Mouse (Mus musculus) thymus, postnatal 0 days (tissue): Measurements from ENCODE around the gene Chst8. TPM values are rescaled to one million over a fixed set of nuclear protein-coding genes. Genes with fewer than 3 reads are reported as not detected.

Experiments
- DNase-seq: peaks from one replicate; pipeline ENCODE4 v3.0.0-alpha.2; 2015; ENCODE audit warnings: low spot score
- polyA plus RNA-seq: library from polyadenylated mRNA; unstranded; fragments of >200 nt; fragmentation: Nextera tagmentation; extraction: Ambion mirVana; gene quantifications from 2 replicates; pipeline ENCODE4 v1.2.1, GENCODE M21; 2015

The Chst8 gene
- polyA plus RNA-seq: 3.6 and 3.8 TPM in 2 replicates

GRCm38 (mm10) chr7:34812531-34813111 lies at the start of gene Chst8:
Gene Chst8 (minus strand): TSS chr7:34812711.
- DNase-seq: no peak

DNA sequence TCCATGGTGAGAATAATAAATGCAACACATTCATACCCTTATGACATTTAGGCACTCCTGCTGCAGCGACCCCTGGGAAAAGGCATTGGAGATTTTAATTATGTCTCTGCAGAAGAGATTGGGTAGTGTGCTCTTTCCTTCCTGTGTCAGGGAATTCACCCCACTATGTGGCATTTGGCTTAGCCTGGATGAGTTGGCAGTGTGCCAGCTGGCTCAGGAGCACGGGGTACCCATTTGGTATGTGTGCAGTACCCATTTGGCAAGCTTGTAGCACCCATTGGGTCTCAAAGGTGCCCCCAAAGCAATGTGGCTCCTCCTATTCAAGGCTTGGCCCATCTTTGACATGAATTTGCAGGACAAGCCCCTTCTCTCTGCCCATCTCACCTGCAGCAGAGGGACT lies 45.8 kb upstream of the Chst8 start:
- DNase-seq: no peak

DNA sequence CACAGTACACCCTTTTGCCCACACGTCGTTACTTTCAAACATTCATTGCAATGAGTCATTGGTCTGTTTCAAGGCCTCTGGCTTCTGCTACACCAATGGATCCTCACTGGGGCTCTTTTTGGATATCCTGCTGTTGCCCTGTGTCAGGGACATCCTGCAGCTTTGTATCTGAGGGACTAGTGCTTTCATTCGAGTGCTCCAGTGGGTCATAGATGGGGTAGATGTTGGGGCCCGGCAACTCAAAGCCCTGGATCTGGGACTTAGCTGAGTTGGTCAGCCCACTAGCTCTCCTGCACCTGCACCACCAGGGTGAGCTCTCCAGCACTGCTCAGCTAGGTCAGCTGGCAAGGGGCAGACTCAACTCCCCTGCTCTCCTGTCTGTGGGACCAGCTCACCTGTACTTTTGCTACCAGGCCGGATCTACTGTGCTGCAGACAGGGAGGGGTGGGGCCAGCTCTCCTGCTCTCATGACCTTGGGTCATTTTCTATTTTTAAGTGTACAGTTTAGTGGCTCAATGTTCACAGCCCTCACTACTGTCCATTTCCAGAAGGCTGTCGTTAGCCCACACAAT lies 42.4 kb upstream of the Chst8 start:
- DNase-seq: no peak

DNA sequence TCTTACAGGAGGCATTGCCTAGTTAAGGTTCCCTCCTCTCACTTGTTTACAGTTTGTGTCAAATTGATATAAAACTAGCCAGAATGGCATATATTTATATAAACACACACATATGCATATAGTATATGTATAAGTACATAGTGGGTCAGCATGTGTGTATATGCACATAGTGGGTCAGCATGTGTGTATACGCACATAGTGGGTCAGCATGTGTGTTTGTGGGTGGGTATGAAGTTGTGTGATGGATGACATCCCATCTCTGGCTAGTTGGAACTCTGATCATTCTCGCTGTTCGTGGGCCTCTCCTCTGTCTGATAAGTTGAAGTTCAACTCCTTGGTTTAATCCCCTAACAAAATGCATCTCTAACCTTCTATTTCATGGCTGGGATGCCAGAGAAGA lies 40.9 kb upstream of the Chst8 start:
- DNase-seq: no peak

- DNase-seq: peak; percentile 8
Observed at GRCm38 (mm10) chr7:34849660-34850059, 37.1 kb upstream of the Chst8 start.

GRCm38 (mm10) chr7:34848811-34849210 lies 36.3 kb upstream of the Chst8 start:
- DNase-seq: no peak

DNA sequence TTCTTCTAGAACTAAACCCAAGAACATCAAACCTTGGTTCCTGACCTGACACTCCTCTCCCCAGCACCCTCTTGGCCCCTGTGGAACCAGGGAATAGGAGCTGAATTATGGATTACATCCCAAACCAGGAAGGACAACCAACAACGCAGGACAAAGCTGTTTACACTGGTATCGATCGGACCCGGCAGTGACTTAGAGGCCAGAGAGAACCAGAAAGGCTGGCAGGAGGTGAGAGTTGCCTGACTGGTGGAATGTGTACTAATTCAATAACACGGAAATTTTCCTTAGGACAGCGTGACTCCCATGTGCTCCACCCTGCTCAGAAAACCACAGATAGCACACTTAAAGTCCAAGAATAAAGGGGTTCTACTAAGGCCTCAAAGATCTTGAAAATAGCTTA lies 35.4 kb upstream of the Chst8 start:
- DNase-seq: no peak

- no peak for DNase-seq
Observed at GRCm38 (mm10) chr7:34847410-34847809, 34.9 kb upstream of the Chst8 start.

DNA sequence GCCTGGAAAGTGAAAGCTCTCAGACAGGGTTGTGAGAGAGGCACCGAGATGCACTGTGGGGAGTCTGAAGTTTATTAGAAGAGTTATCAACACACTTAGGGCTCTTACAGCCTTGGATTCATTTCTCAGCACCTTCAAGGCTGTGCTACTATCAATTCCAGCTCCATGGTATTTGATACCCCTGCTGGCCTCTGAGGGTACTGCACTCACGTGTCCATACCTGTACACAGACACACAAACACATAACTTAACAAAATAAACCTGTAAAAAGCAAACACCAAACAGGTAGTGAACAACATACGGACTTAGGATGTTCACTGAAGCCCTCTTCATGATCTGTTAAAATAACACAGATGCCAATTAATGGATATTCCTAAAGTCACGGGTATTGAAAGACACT lies 26.2 kb upstream of the Chst8 start:
- DNase-seq: no peak

DNA sequence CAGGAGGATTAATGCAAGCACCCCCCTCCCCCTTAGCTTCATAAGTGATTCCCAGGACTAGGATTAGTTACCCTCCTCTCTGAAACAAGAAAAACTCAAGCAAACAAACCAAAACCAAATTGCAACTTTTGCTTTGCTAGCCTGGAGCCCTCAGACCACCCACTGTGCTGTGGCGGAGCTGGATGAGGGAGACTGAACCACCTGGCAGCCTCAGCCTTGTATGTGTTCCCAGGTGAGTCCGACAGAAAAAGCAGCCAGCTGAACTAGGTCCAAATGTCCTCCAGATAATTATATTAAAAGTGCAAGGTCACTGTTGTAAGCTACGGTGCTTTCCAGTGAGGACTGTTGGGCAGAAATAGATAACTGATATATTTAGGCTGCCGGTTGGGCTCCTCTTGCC lies 25.7 kb upstream of the Chst8 start:
- no peak for DNase-seq

DNA sequence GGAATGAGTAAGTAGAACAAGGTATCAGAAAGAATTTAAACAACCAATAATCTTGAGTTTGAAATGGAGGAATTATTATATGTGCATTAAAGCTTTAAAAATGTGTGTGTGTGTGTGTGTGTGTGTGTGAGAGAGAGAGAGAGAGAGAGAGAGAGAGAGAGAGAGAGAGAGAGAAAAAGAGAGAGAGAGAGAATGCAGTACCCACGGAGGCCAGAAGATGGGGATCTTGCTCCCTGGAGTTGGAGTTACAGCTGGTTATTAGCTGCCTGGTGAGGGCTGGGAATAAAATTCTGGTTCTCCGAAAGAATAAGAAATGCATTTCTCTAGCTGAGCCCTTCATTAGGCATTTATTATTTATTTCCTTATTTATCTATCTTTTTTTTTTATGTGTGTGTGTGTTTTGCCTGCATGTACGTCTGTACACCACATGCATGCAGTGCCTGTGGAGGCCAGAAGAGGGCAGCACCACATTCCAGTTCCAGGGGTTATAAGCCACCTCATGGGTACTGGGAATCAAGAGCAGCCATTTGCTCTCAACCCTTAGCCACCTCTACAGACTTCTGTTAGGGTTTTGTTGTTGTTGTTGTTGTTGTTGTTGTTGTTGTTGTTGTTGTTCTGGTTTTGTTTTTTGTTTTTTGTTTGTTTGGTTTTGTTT lies 13.9 kb upstream of the Chst8 start:
- DNase-seq: peak; percentile 19

GRCm38 (mm10) chr7:34821587-34821986 lies 9.1 kb upstream of the Chst8 start:
- no peak for DNase-seq

DNA sequence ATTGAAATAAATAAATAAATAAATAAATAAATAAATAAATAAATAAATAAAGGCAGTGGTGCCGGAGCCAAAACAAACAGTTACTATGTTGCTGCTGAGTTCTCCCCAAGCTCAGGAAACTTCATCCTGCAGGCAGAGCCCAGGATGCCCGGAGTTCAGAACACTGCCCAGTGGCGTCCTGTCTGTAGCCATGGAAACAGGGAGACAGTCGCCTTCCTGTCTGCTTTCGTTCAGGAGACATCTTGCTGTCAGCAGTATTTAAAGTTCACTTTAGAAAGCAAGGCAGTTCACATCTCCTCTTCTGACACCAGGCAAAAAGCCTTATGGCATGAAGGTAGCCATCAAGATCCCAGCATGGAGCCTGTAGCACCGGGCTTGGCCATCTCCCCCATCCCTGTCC lies 8.0 kb upstream of the Chst8 start:
- DNase-seq: no peak

DNA sequence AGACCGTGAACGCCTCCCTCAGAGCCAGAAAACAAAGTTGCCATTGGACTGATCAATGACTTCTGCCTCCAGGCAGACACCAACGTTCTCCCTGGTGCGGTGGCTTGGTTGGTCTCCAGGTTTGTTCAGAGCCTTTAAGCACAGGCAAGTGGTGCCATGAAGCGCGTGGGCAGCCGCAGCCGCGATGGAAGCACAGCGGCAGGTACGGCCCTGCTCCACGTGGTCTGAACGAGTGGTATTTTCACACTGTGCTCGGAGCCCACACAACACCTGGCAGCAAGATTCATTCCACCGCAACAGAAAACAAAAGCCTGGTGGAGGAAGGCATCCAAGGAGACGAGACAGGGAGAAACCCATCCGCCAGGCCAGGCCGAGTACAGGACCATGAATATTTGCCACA lies 7.3 kb upstream of the Chst8 start:
- no peak for DNase-seq

DNA sequence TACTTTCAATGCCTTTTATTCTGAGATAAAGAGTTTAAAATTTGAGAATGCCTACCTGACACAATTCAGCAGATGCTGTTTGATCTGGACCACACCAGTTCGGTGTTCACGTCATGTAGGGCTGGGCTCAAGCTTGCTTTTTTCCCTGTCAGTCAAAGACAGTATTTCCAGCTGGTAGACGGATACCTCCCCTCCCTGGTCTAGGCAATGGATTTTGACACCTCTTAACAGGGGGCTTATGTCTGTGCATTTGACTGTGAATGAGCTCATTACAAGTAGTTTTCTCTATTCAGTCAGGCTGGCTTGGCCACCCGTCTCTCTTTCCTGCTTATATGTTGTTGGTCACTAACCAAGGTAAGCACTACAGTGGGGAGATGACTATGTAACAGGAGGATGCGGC lies 6.1 kb upstream of the Chst8 start:
- DNase-seq: no peak

DNA sequence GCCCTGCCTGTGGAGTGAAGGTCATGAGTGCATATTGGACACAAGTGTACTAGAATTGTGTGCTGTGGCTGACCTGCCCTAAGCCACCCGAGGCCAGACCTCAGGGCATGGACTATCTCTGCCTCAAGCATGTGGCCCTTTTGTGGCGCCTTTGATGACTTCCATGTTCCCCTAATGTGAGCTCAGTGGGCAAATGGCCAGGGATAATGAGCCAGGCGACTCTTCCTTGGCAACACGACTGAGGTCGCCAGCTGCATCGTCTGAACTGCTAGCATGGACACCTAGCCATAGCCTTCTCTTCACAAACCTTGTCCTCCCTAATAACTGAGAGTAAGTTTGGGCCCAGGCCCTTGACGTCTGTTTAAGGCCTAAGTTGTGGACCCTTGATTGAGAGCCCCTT lies 4.5 kb upstream of the Chst8 start:
- DNase-seq: no peak

GRCm38 (mm10) chr7:34814801-34815200 lies 2.3 kb upstream of the Chst8 start:
- DNase-seq: no peak

DNA sequence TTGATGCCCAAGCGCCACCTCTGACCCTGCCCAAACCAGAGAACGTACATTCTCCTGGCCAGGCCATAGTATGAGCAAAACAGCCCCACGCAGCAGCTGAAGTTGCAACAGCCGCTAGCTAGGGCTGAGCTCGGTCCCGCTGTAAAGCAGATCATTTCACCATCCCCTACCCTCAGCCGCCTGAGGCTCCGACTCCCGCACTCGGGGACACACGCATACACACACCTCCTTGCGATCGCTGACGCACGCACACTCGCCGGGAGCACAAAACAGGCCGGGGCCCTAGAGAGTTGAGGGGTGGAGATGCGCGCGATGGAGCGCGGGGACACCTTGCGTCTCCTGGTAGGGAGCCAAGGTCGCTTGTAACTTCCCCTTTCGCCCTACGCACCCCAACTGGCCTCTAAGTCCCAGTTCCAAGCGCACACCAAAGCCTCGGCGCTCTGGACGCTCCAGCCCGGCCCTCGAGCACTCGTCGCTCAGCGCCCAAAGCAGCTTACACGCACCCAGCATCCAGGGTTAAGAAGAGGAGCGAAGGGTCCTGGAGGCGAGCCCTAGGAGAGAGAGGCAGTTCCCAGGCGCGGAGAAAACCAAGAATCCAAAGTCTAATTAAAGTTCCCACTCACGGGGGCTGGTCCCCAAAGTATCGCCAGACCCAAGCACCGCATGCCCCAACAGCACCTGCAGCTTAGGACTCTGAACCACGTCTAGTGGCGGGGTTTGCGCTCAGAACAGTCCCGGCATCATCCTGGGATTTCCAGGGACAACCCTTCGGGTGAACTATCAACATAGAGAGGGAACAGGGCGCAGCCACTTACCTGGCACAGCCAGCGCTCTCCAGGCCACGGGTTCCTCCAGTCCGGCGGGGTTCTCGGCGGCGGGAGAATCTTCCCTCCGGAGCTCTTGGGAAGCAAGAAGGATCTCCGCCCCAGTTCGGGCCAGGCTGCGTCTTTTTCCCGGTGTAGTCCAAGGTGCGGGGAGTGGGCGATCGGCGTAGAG lies 682 bp downstream of the Chst8 start:
- DNase-seq: no peak

- no peak for DNase-seq
Observed at GRCm38 (mm10) chr7:34811060-34811459, 1.5 kb downstream of the Chst8 start.

DNA sequence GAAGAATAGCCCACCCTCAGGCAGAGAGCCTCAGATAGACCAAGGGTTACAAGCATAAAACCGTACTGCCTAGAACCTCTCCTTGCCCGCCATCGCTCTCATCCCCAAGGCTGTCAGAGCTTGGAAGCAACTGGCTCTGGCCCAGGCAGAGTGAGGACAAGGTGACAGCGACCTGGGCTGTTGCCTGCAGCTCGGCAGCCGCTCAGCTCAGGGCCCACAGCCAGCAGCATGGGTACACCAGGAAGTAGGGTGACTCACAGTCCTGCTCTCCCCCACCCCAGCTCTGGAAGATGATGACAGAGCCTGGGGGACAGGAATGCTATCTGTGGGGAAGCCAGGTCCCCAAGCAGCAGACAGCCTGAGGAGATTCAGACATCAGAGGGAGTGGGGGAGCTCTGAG lies 6.2 kb downstream of the Chst8 start:
- DNase-seq: no peak

DNA sequence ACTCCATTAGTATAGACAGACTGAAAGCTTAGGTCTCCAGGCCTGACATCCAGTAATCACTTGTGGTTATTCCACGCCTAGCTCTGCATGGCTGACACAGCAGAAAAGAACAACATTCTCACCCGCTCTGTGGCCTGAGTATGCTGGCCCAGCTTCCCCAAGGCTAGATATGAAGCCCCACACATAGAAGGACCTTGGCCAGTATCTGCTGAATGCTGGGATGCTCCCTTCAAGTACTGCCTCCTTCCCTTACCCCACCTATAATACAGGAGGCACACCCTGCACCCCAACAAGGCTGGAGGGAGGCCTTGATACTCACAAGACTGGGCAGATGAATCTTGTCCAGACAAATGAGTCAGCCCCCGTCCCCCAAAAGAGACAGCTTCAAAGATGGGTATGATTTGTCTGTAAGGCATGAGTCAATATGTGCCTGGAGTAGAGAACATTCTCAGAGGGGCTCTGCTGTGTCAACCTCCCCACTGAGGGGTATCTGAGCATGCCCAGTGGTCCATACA lies 6.8 kb downstream of the Chst8 start:
- no peak for DNase-seq

DNA sequence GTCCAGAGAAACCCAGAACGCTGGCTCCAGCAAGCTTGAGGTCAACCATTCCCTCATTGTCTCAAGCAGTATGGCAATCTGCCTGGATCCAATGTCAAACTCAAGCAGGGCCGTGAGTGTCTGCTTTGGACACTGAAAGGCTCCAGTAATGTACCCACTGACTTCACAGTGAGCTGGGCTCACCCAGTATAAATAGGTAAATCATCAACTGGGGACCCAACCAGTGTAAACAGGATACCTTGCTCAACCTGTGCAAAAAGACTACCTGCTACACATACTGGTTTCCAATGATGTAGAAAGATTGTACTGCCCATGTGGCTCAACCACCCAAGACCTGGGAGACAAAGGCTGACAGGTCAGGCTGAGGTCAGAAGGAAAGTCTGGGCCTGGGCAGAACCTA lies 7.5 kb downstream of the Chst8 start:
- no peak for DNase-seq
